Mouse (Mus musculus): Measurements from ENCODE around the gene Evi5l. TPM values are rescaled to one million over a fixed set of nuclear protein-coding genes. Genes with fewer than 3 reads are reported as not detected.

The Evi5l gene
- polyA plus RNA-seq (2015; fragmentation: Nextera tagmentation; extraction: Ambion mirVana) = 97.4 and 117 TPM in 2 replicates

- Histone ChIP-seq H3K27ac (ENCODE audit: low read length) (peak within 1 kb of the TSS; percentile 84), H3K4me1 (replicated peaks; ENCODE audit: control insufficient read depth, insufficient read depth, low read length) (peaks cover 39% of the 10 kb centered on the region), H3K36me3 (ENCODE audit: control insufficient read depth, insufficient read depth) (no peaks in the 10 kb centered on the region), H3K27me3 (replicated peaks; ENCODE audit: control insufficient read depth, insufficient read depth, low read length) (no peaks in the 10 kb centered on the region), H3K4me3 (replicated peaks; ENCODE audit: low read length) (peak within 1 kb of the TSS; percentile 94), H3K4me2 (ENCODE audit: low read length) (peak within 1 kb of the TSS; percentile 61), H3K9me3 (ENCODE audit: control insufficient read depth, low read length) (no peaks in the 10 kb centered on the region), H3K9ac (replicated peaks; ENCODE audit: low read depth, low read length) (peak within 1 kb of the TSS; percentile 94)
- WGBS = under 1% methylated on average over 51 of the region's 51 CpGs
- ATAC-seq = peak; percentile 96
These were observed at the start of gene Evi5l for GRCm38 (mm10) chr8:4165852-4166751. Gene Evi5l, plus strand, starts transcription at chr8:4166567.

GRCm38 (mm10) chr8:4133798-4134197, 32.6 kb upstream of the Evi5l start, which contains the start of gene Cd209g:
Gene Cd209g, plus strand, starts transcription at chr8:4134098.
- 92% methylated on average over 9 of the region's 10 CpGs for WGBS
- Histone ChIP-seq H3K4me2 (ENCODE audit: low read length) (no peak within 1 kb of the TSS), H3K9me3 (ENCODE audit: control insufficient read depth, low read length) (no peaks in the 10 kb centered on the region), H3K27me3 (replicated peaks; ENCODE audit: control insufficient read depth, insufficient read depth, low read length) (no peaks in the 10 kb centered on the region), H3K4me1 (replicated peaks; ENCODE audit: control insufficient read depth, insufficient read depth, low read length) (no peaks in the 10 kb centered on the region), H3K9ac (replicated peaks; ENCODE audit: low read depth, low read length) (no peak within 1 kb of the TSS), H3K36me3 (ENCODE audit: control insufficient read depth, insufficient read depth) (no peaks in the 10 kb centered on the region), H3K27ac (ENCODE audit: low read length) (no peak within 1 kb of the TSS), H3K4me3 (replicated peaks; ENCODE audit: low read length) (no peak within 1 kb of the TSS)
- no peak for ATAC-seq

GRCm38 (mm10) chr8:4139660-4140646, 26.4 kb upstream of the Evi5l start:
- peak; percentile 82 for ATAC-seq
- H3K27ac ChIP-seq (ENCODE audit: low read length) = no peak overlapping the region
- no peak overlapping the region for H3K4me3 ChIP-seq (replicated peaks; ENCODE audit: low read length)
- no peaks in the 10 kb centered on the region for H3K27me3 ChIP-seq (replicated peaks; ENCODE audit: control insufficient read depth, insufficient read depth, low read length)
- no peaks in the 10 kb centered on the region for H3K36me3 ChIP-seq (ENCODE audit: control insufficient read depth, insufficient read depth)
- no peak overlapping the region for H3K9ac ChIP-seq (replicated peaks; ENCODE audit: low read depth, low read length)
- no peaks in the 10 kb centered on the region for H3K4me1 ChIP-seq (replicated peaks; ENCODE audit: control insufficient read depth, insufficient read depth, low read length)
- H3K9me3 ChIP-seq (ENCODE audit: control insufficient read depth, low read length) = no peaks in the 10 kb centered on the region
- 10% methylated on average over 12 of the region's 12 CpGs for WGBS
- peak overlapping the region; percentile 20; the same call in 1 of the 2 replicates for H3K4me2 ChIP-seq (ENCODE audit: low read length)

GRCm38 (mm10) chr8:4141721-4142120, 24.6 kb upstream of the Evi5l start:
- no peaks in the 10 kb centered on the region for H3K9me3 ChIP-seq (ENCODE audit: control insufficient read depth, low read length)
- ATAC-seq = no peak
- H3K36me3 ChIP-seq (ENCODE audit: control insufficient read depth, insufficient read depth) = no peaks in the 10 kb centered on the region
- no peak overlapping the region for H3K4me2 ChIP-seq (ENCODE audit: low read length)
- H3K27ac ChIP-seq (ENCODE audit: low read length) = no peak overlapping the region
- H3K9ac ChIP-seq (replicated peaks; ENCODE audit: low read depth, low read length) = no peak overlapping the region
- no peak overlapping the region for H3K4me3 ChIP-seq (replicated peaks; ENCODE audit: low read length)
- no peaks in the 10 kb centered on the region for H3K4me1 ChIP-seq (replicated peaks; ENCODE audit: control insufficient read depth, insufficient read depth, low read length)
- WGBS = 66% methylated on average over 3 of the region's 3 CpGs
- H3K27me3 ChIP-seq (replicated peaks; ENCODE audit: control insufficient read depth, insufficient read depth, low read length) = no peaks in the 10 kb centered on the region

- Histone ChIP-seq H3K27ac (ENCODE audit: low read length) (no peak overlapping the region), H3K27me3 (replicated peaks; ENCODE audit: control insufficient read depth, insufficient read depth, low read length) (no peaks in the 10 kb centered on the region), H3K4me1 (replicated peaks; ENCODE audit: control insufficient read depth, insufficient read depth, low read length) (no peaks in the 10 kb centered on the region), H3K9ac (replicated peaks; ENCODE audit: low read depth, low read length) (no peak overlapping the region), H3K4me2 (ENCODE audit: low read length) (no peak overlapping the region), H3K4me3 (replicated peaks; ENCODE audit: low read length) (no peak overlapping the region), H3K36me3 (ENCODE audit: control insufficient read depth, insufficient read depth) (no peaks in the 10 kb centered on the region), H3K9me3 (ENCODE audit: control insufficient read depth, low read length) (no peaks in the 10 kb centered on the region; the same call in 1 of the 2 replicates)
- ATAC-seq = no peak
- 32% methylated on average over 1 of the region's 1 CpGs for WGBS
These were observed 19.1 kb upstream of the Evi5l start for GRCm38 (mm10) chr8:4147272-4147671.

- Histone ChIP-seq H3K9ac (replicated peaks; ENCODE audit: low read depth, low read length) (no peak overlapping the region), H3K27me3 (replicated peaks; ENCODE audit: control insufficient read depth, insufficient read depth, low read length) (no peaks in the 10 kb centered on the region), H3K4me3 (replicated peaks; ENCODE audit: low read length) (no peak overlapping the region), H3K27ac (ENCODE audit: low read length) (no peak overlapping the region), H3K4me2 (ENCODE audit: low read length) (no peak overlapping the region), H3K36me3 (ENCODE audit: control insufficient read depth, insufficient read depth) (no peaks in the 10 kb centered on the region), H3K4me1 (replicated peaks; ENCODE audit: control insufficient read depth, insufficient read depth, low read length) (no peaks in the 10 kb centered on the region), H3K9me3 (ENCODE audit: control insufficient read depth, low read length) (no peaks in the 10 kb centered on the region; the same call in 1 of the 2 replicates)
- ATAC-seq = no peak
These were observed 11.5 kb upstream of the Evi5l start for GRCm38 (mm10) chr8:4154878-4155277.

GRCm38 (mm10) chr8:4162786-4163185, 3.6 kb upstream of the Evi5l start:
- Histone ChIP-seq H3K27ac (ENCODE audit: low read length) (no peak overlapping the region), H3K27me3 (replicated peaks; ENCODE audit: control insufficient read depth, insufficient read depth, low read length) (no peaks in the 10 kb centered on the region), H3K9ac (replicated peaks; ENCODE audit: low read depth, low read length) (no peak overlapping the region), H3K4me1 (replicated peaks; ENCODE audit: control insufficient read depth, insufficient read depth, low read length) (peaks cover 12% of the 10 kb centered on the region), H3K4me2 (ENCODE audit: low read length) (no peak overlapping the region), H3K9me3 (ENCODE audit: control insufficient read depth, low read length) (no peaks in the 10 kb centered on the region), H3K36me3 (ENCODE audit: control insufficient read depth, insufficient read depth) (no peaks in the 10 kb centered on the region), H3K4me3 (replicated peaks; ENCODE audit: low read length) (no peak overlapping the region)
- ATAC-seq = no peak
- WGBS = 62% methylated on average over 4 of the region's 4 CpGs

- Histone ChIP-seq H3K4me3 (replicated peaks; ENCODE audit: low read length) (peak overlapping the region; percentile 94), H3K36me3 (ENCODE audit: control insufficient read depth, insufficient read depth) (no peaks in the 10 kb centered on the region), H3K27me3 (replicated peaks; ENCODE audit: control insufficient read depth, insufficient read depth, low read length) (no peaks in the 10 kb centered on the region), H3K9me3 (ENCODE audit: control insufficient read depth, low read length) (no peaks in the 10 kb centered on the region), H3K27ac (ENCODE audit: low read length) (peak overlapping the region; percentile 84), H3K9ac (replicated peaks; ENCODE audit: low read depth, low read length) (peak overlapping the region; percentile 66), H3K4me1 (replicated peaks; ENCODE audit: control insufficient read depth, insufficient read depth, low read length) (peaks cover 36% of the 10 kb centered on the region), H3K4me2 (ENCODE audit: low read length) (peak overlapping the region; percentile 58)
- ATAC-seq = no peak
- 7% methylated on average over 13 of the region's 13 CpGs for WGBS
These were observed 1.1 kb upstream of the Evi5l start for GRCm38 (mm10) chr8:4165176-4165851.
